Mouse (Mus musculus): ENCODE measurements at regions not wholly inside any gene's neighbourhood (a gene's known extent, or its start where the extent isn't known, plus 50 kb on each side); places are given as distances from the start of the nearest gene placed in this dataset.

DNA sequence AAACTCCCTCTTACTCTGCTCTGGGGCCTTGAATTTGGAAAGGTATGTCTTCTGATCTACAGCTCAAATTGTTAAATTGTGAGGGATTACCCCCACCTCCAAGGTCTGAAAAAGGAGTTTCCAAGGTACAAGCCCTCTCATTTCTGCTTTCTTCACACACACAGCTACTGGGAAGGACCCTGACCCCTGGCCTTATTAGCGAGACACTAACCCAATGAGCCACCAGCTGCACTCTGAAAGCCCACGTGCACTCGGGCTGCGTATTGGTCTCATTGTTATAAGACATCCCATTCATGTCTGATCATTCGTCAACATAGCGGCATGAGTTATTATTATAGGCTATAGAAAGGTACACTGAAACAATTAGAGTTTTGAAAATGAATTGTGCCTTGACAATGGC, 784.9 kb downstream of the Nr2f2 start:
- TF ChIP-seq CTCF (IDR thresholded peaks at IDR 0.05; ENCODE audit: insufficient read depth, low read depth, low read length), result no peak
- TF ChIP-seq POLR2A (IDR thresholded peaks at IDR 0.05; ENCODE audit: insufficient read depth, low read depth, low read length), result no peak
